Mouse (Mus musculus) lung, embryonic 15.5 days (tissue): Measurements from ENCODE around the gene Bsn. TPM values are rescaled to one million over a fixed set of nuclear protein-coding genes. Genes with fewer than 3 reads are reported as not detected.
"Not testable (repeated sequence)": the region's sequence is repeated elsewhere in the genome, so short reads cannot be mapped to it uniquely, and the experiment has no call there.

Experiments
- ATAC-seq: fragments of 200-750 bp; cut with Nextera tagmentation; 2 replicates; pipeline ENCODE4 v1.8.0; 2017; ENCODE audit warnings: moderate number of reproducible peaks, borderline replicate concordance; ENCODE audit not compliant: low FRiP score, low TSS enrichment; ENCODE audit errors: extremely low read depth
- H3K27ac ChIP-seq: fragments of 300-500 bp; sonication (generic); 2 replicates; pipeline ENCODE4 v1.5.1; 2015; ENCODE audit warnings: moderate library complexity, mild to moderate bottlenecking, inconsistent platforms
- H3K27me3 ChIP-seq: fragments of 300-500 bp; sonication (generic); 2 replicates; pipeline ENCODE4 v1.6.1; 2015; ENCODE audit warnings: inconsistent platforms
- H3K36me3 ChIP-seq: fragments of 300-500 bp; sonication (generic); 2 replicates; pipeline ENCODE4 v1.6.1; 2015; ENCODE audit warnings: inconsistent platforms
- H3K4me1 ChIP-seq: fragments of 300-500 bp; sonication (generic); 2 replicates; pipeline ENCODE4 v1.6.1; 2015; ENCODE audit warnings: inconsistent platforms
- H3K4me2 ChIP-seq: fragments of 300-500 bp; sonication (generic); 2 replicates; pipeline ENCODE4 v1.6.1; 2015; ENCODE audit warnings: inconsistent platforms, mild to moderate bottlenecking, moderate library complexity
- H3K4me3 ChIP-seq: fragments of 300-500 bp; sonication (generic); 2 replicates; pipeline ENCODE4 v1.5.1; 2015; ENCODE audit warnings: mild to moderate bottlenecking, inconsistent platforms
- H3K9ac ChIP-seq: fragments of 300-500 bp; sonication (generic); 2 replicates; pipeline ENCODE4 v1.6.1; 2015; ENCODE audit warnings: inconsistent platforms
- H3K9me3 ChIP-seq: fragments of 300-500 bp; sonication (generic); 2 replicates; pipeline ENCODE4 v1.6.1; 2016; ENCODE audit warnings: inconsistent platforms
- WGBS: fragments of 180-500 bp; shearing (Covaris S2); methylation state at CpG from one replicate; pipeline ENCODE4 v1.1.7; 2015; 5-methylcytosine and 5-hydroxymethylcytosine counted together
- polyA plus RNA-seq: library from polyadenylated mRNA; unstranded; fragments of >200 nt; fragmentation: Nextera tagmentation; extraction: Ambion mirVana; gene quantifications from 2 replicates; pipeline ENCODE4 v1.2.1, GENCODE M21; 2015

Gene Bsn
- polyA plus RNA-seq, 1 experiment from 2014 or later, result 0.34 TPM

DNA sequence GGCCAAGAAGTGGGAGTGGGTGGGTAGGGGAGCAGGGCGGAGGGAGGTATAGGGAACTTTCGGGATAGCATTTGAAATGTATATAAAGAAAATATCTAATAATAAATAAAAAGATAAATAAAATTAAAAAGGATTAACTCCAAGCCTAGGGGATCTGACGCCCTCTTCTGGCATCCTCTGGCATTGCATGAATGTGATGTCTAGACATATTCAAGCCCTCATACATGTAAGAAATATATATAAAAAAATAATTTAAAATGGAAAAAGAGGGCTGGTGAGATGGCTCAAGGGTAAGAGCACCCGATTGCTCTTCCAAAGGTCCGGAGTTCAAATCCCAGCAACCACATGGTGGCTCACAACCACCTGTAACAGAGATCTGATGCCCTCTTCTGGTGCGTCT is 6.0 kb upstream of the Bsn start:
- not testable (repeated sequence) for H3K27ac ChIP-seq, H3K9ac ChIP-seq, H3K4me3 ChIP-seq, ATAC-seq, H3K27me3 ChIP-seq, H3K36me3 ChIP-seq, H3K9me3 ChIP-seq, H3K4me2 ChIP-seq
- H3K4me1 ChIP-seq, result peaks cover 16% of the 10 kb centered on the region
- 63% methylated on average over 6 of the region's 6 CpGs for WGBS

GRCm38 (mm10) chr9:108189488-108189786 is 747 bp downstream of the Bsn start:
- H3K9ac ChIP-seq, result no peak overlapping the region
- no peaks in the 10 kb centered on the region for H3K36me3 ChIP-seq
- peaks cover 35% of the 10 kb centered on the region for H3K27me3 ChIP-seq
- H3K27ac ChIP-seq, result no peak overlapping the region
- H3K4me2 ChIP-seq, result peak overlapping the region; percentile 98
- peaks cover 6% of the 10 kb centered on the region for H3K4me1 ChIP-seq
- H3K9me3 ChIP-seq, result no peaks in the 10 kb centered on the region
- 37% methylated on average over 5 of the region's 5 CpGs for WGBS
- peak overlapping the region; percentile 53 for H3K4me3 ChIP-seq
- no peak for ATAC-seq

GRCm38 (mm10) chr9:108189023-108189422 is 1.2 kb downstream of the Bsn start:
- Histone ChIP-seq H3K4me1 (peaks cover 6% of the 10 kb centered on the region), H3K27me3 (peaks cover 35% of the 10 kb centered on the region), H3K9ac (no peak overlapping the region), H3K27ac (no peak overlapping the region), H3K36me3 (no peaks in the 10 kb centered on the region), H3K4me2 (no peak overlapping the region), H3K9me3 (no peaks in the 10 kb centered on the region), H3K4me3 (no peak overlapping the region)
- no peak for ATAC-seq
- whole genome bisulfite sequencing, result 77% methylated on average over 7 of the region's 7 CpGs

DNA sequence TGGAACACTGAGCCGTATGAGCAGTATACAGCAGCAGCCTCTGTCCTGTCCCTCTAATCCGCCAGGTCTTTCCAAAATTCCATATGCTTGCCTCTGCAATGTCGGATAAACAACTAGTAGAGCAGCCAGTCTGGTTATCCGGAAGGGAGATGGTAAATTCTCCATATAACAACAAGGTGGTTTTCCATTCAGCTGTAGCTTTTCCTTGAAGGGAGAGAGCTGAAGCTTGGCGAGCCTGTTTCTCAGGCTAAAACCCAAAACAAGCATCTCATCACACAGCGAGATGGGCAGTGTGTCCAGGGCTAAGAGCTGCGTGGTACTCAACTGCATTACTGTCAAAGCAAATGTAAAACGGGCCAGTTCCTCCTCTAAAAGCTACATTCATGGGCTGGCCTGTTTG is 1.7 kb downstream of the Bsn start:
- Histone ChIP-seq H3K9me3 (no peaks in the 10 kb centered on the region), H3K4me3 (no peak overlapping the region), H3K27ac (no peak overlapping the region), H3K27me3 (peaks cover 35% of the 10 kb centered on the region), H3K36me3 (no peaks in the 10 kb centered on the region), H3K4me2 (no peak overlapping the region), H3K9ac (no peak overlapping the region), H3K4me1 (peaks cover 6% of the 10 kb centered on the region)
- ATAC-seq, result no peak
- 78% methylated on average over 8 of the region's 8 CpGs for WGBS

GRCm38 (mm10) chr9:108187616-108188015 is 2.6 kb downstream of the Bsn start:
- Histone ChIP-seq H3K27ac (no peak overlapping the region), H3K27me3 (peaks cover 35% of the 10 kb centered on the region), H3K4me2 (no peak overlapping the region), H3K9ac (no peak overlapping the region), H3K36me3 (no peaks in the 10 kb centered on the region), H3K4me1 (peaks cover 6% of the 10 kb centered on the region), H3K4me3 (no peak overlapping the region), H3K9me3 (no peaks in the 10 kb centered on the region)
- 27% methylated on average over 6 of the region's 6 CpGs for WGBS
- no peak for ATAC-seq

GRCm38 (mm10) chr9:108185786-108186185 is 4.4 kb downstream of the Bsn start:
- ATAC-seq, result no peak
- Histone ChIP-seq H3K27me3 (peaks cover 26% of the 10 kb centered on the region), H3K9ac (no peak overlapping the region), H3K36me3 (no peaks in the 10 kb centered on the region), H3K4me2 (no peak overlapping the region), H3K27ac (no peak overlapping the region), H3K4me1 (peaks cover 6% of the 10 kb centered on the region), H3K4me3 (no peak overlapping the region), H3K9me3 (no peaks in the 10 kb centered on the region)
- 74% methylated on average over 8 of the region's 8 CpGs for WGBS

DNA sequence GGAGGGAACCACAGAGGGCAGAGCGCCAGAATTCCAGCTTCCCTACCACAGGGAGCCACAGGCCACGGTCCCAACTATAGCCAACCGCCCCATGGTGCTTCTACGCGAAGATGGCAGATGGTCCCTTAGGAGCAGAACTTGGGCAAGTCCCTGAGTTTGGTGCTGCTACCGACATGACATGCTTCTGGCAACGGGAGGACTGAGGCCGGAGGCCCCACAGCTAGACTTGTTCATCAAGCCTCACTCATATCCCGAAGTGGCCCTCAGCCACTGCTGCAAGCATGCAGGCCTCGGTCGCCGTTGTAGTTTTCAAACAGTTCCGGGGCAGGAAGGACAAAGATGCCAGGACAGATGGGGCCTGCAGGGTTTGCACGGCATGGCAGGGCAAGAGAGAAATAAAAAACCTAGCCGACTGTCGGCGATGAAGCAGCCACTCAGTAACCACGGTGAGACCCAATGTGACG is 6.6 kb downstream of the Bsn start:
- Histone ChIP-seq H3K4me3 (no peak overlapping the region), H3K4me1 (no peaks in the 10 kb centered on the region), H3K36me3 (no peaks in the 10 kb centered on the region), H3K4me2 (no peak overlapping the region), H3K9ac (no peak overlapping the region), H3K9me3 (no peaks in the 10 kb centered on the region), H3K27ac (no peak overlapping the region), H3K27me3 (peaks cover 8% of the 10 kb centered on the region; the same call in 1 of the 2 replicates)
- ATAC-seq, result no peak
- 83% methylated on average over 19 of the region's 19 CpGs for WGBS

GRCm38 (mm10) chr9:108182806-108183506 is 7.2 kb downstream of the Bsn start:
- no peaks in the 10 kb centered on the region for H3K4me1 ChIP-seq
- H3K4me2 ChIP-seq, result no peak overlapping the region
- 55% methylated on average over 11 of the region's 11 CpGs for WGBS
- no peak overlapping the region for H3K27ac ChIP-seq
- no peaks in the 10 kb centered on the region for H3K36me3 ChIP-seq
- peaks cover 2% of the 10 kb centered on the region; the same call in 1 of the 2 replicates for H3K27me3 ChIP-seq
- no peaks in the 10 kb centered on the region for H3K9me3 ChIP-seq
- H3K4me3 ChIP-seq, result no peak overlapping the region
- ATAC-seq, result no peak
- no peak overlapping the region for H3K9ac ChIP-seq

- H3K36me3 ChIP-seq, result no peaks in the 10 kb centered on the region
- WGBS, result 51% methylated on average over 5 of the region's 5 CpGs
- ATAC-seq, result no peak
Observed at GRCm38 (mm10) chr9:108178391-108178790, 11.8 kb downstream of the Bsn start.

DNA sequence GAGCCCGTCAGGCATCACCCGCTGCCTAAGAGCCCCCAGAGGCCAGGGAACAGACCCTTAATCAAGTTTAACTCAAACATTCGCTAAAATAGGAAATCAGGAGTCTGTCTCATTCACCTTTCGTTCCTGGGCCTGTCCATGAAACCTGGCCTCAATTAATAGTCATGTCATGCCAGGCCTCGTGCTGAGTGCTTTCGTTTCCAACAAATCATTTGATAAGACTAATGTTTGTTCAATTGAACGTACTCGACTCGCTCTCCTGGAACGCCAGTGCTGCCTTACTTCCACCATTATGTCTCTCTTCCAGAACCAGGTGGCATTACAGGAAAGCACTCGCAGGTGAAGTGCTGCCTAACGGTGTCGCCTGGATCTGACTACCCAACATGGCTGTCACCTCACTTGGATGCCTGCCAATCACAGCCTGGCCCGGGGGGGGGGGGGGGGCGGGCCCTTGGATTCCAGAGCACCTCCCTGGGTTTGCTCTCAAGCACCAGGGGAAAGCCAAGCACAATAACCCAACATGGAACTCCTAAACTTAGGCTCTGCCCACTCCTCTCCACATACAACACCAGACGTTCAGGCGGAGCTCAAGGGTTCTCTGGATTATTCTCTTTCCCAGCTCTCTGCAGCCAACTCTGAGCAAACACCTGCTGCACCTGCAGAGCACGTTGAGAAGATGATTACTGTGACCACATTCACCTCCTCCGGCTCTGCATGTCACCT is 14.9 kb downstream of the Bsn start:
- Histone ChIP-seq H3K27ac (no peak overlapping the region; the same call in 1 of the 2 replicates), H3K4me3 (no peak overlapping the region), H3K36me3 (no peaks in the 10 kb centered on the region), H3K4me1 (peaks cover 8% of the 10 kb centered on the region; the same call in 1 of the 2 replicates), H3K4me2 (no peak overlapping the region), H3K9me3 (no peaks in the 10 kb centered on the region), H3K27me3 (no peaks in the 10 kb centered on the region), H3K9ac (no peak overlapping the region)
- WGBS, result 41% methylated on average over 19 of the region's 19 CpGs
- peak; percentile 77; the same call in 1 of the 2 replicates for ATAC-seq

More at GRCm38 (mm10) chr9:108178391-108178790, 11.8 kb downstream of the Bsn start:
- no peak overlapping the region for H3K9ac ChIP-seq
- no peaks in the 10 kb centered on the region for H3K27me3 ChIP-seq
- no peak overlapping the region for H3K4me2 ChIP-seq
- H3K9me3 ChIP-seq, result no peaks in the 10 kb centered on the region
- no peak overlapping the region for H3K27ac ChIP-seq
- no peak overlapping the region for H3K4me3 ChIP-seq
- peaks cover 7% of the 10 kb centered on the region; the same call in 1 of the 2 replicates for H3K4me1 ChIP-seq

GRCm38 (mm10) chr9:108172777-108173350 is 17.3 kb downstream of the Bsn start:
- no peaks in the 10 kb centered on the region for H3K36me3 ChIP-seq
- H3K4me3 ChIP-seq, result no peak overlapping the region
- 60% methylated on average over 5 of the region's 5 CpGs for WGBS
- no peak overlapping the region for H3K4me2 ChIP-seq
- peaks cover 12% of the 10 kb centered on the region for H3K4me1 ChIP-seq
- H3K9ac ChIP-seq, result no peak overlapping the region
- H3K27me3 ChIP-seq, result no peaks in the 10 kb centered on the region
- H3K9me3 ChIP-seq, result no peaks in the 10 kb centered on the region
- no peak for ATAC-seq
- H3K27ac ChIP-seq, result no peak overlapping the region

GRCm38 (mm10) chr9:108169751-108170150 is 20.4 kb downstream of the Bsn start:
- Histone ChIP-seq H3K27ac (peak overlapping the region; percentile 61; the same call in 1 of the 2 replicates), H3K4me3 (no peak overlapping the region), H3K36me3 (no peaks in the 10 kb centered on the region), H3K9ac (no peak overlapping the region), H3K4me1 (peaks cover 9% of the 10 kb centered on the region), H3K9me3 (no peaks in the 10 kb centered on the region), H3K27me3 (no peaks in the 10 kb centered on the region), H3K4me2 (no peak overlapping the region)
- WGBS, result 51% methylated on average over 10 of the region's 10 CpGs
- 0 out of 2 replicates have a peak, but pooled peaks have one; percentile 31 for ATAC-seq
